Mouse (Mus musculus): ENCODE measurements around the gene Alyref2.

GRCm38 (mm10) chr1:171535194-171535593 lies 31.9 kb downstream of the Alyref2 start, which contains the start of gene Itln1:
- no peak for TF ChIP-seq POLR2A (IDR thresholded peaks at IDR 0.05; ENCODE audit: borderline replicate concordance, extremely low read depth, low read depth, low read length)
- no peak for TF ChIP-seq CTCF (IDR thresholded peaks at IDR 0.05; ENCODE audit: insufficient read depth, low read length)

All from lung, adult 2 months (tissue).